Mouse (Mus musculus): ENCODE measurements around the gene 1190005I06Rik.

1190005I06Rik gene

DNA sequence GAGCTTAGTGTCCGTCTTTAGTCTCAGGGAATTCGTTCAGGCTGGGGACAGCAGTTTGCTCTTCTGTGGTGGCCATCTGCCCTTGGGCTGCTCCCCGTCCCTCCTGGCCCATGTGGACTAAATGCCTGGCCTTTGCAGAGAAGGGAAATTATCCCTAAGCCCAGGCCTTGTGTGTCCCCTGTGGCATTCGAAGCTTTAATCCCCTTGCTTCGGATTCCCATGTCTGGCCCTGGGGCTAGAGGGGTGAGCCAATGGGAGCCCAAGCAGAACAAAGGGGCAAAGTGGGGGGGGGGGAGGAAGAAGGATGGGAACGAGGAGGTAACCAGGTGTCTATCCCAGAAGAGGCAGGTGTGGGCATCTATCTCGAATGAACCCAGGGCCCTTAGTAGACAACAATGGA lies at the start of gene 1190005I06Rik:
TSS of gene 1190005I06Rik (minus strand) at position 101 of the 400 bp plus-strand sequence.
- no peak for DNase-seq (ENCODE audit: low spot score)

GRCm38 (mm10) chr8:120696401-120697153 lies 49.1 kb upstream of the 1190005I06Rik start:
- no peak for DNase-seq (ENCODE audit: low spot score)

DNA sequence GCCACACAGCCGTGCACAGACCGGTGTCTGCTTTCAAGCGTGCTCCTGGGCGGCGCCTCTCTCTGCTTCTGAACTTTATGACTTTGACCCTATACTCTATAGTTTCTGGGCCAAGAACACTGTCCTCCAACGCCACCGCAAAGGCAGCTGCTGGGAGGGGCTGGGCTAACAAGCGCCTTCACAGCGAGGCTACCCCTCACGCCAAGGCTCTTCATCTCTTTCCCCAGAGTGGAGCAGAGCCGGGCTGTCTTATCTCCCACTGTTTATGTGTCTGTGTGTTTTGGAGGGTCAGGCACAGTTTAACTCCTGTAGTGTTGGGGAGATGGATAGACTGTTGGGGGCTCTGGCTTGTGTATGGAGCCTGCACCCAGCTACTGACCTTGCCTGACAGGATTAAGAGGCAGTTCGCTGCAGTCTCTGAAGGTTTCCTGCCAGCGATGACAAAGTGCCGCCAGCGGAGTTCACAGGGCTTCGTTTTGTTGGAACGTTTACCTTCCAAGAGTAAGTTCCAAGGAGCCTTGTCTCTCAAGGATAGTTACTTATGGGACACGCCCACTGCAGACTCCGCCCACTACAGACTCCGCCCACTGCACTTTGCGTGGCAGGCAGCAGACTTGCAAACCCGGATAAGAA lies 46.5 kb upstream of the 1190005I06Rik start:
- no peak for DNase-seq (ENCODE audit: low spot score)

DNA sequence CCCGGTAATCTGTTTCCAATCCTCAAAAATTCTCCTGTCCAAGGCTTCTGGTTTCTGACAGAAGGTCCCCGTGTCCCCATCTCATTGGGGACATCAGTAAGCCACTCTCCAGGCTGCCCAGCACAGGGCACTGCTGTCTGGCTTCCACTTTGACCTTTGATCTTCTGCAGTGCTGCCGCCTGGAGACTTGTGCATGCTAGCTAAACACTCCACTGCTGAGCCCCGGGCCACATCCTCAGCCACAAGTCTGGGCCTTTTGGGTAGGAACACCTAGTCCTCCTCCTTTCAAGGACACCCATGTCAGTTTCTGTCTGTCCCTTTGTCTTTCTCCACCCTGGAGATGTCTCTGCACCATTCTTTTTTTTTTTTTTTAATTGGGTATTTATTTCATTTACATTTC lies 45.5 kb upstream of the 1190005I06Rik start:
- no peak for DNase-seq (ENCODE audit: low spot score)

GRCm38 (mm10) chr8:120688511-120688910 lies 41.1 kb upstream of the 1190005I06Rik start:
- no peak for DNase-seq (ENCODE audit: low spot score)

DNA sequence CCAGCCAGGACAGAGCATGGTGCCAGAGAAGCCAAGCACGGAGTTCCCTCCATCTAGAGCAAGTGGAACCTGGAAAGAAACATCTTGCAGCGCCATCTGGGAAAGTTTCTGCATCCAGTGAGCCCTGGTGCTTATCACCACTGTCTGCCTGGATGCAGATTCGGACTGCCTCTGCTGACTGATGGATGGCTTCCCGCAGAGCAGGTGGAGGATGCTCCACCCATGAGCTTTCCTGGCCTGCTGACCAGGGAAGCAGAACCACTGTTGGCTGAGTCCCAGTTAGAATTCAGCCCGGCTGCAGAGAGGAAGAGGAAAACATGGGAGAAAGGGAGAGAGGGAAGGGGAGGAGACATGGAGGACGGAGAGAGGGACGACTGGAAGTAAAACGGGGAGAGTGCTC lies 40.4 kb upstream of the 1190005I06Rik start:
- no peak for DNase-seq (ENCODE audit: low spot score)

- DNase-seq (ENCODE audit: low spot score), result no peak
Observed at GRCm38 (mm10) chr8:120686576-120686975, 39.1 kb upstream of the 1190005I06Rik start.

DNA sequence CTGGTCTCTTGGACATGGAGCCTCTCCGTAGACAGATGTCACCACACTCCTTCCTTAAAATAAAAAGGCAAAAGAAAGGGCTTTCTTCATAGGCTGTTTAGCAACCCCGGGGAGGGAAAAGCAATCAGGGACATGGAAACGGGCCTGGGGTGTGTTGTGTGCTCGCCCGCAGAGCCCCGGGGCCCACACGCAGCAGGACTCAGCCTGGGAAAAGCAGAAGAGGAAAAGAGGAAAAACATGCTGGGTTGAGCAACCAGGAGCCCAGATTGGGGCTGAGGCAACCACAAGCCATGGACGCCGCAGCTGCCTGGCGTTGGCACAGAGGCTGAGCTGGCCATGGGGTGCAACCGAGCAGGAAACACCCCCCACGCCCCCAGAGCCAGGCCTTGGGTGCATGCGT lies 38.6 kb upstream of the 1190005I06Rik start:
- DNase-seq (ENCODE audit: low spot score), result no peak

- DNase-seq (ENCODE audit: low spot score), result no peak
Observed at GRCm38 (mm10) chr8:120685591-120685990, 38.2 kb upstream of the 1190005I06Rik start.

DNA sequence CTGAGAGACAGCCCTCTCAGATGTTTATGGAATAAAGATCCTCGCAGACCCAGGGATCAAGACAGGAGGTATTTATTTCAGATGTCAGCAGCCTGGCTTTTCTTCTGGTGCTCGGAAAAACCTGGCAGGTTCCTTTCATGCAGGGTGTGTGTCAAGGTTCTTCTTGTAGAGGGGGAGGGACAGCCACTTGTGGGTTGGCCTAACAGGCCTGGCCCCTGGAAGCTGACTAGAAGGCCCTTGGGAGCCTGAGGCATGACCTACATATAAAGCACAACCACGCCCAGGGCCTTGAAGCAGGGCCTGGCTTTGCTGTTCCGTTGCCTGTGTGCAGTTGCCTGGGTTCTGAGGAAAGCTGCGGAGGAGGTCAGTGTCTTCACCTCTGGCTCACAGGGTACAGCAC lies 37.7 kb upstream of the 1190005I06Rik start:
- peak; percentile 83 for DNase-seq (ENCODE audit: low spot score)

DNA sequence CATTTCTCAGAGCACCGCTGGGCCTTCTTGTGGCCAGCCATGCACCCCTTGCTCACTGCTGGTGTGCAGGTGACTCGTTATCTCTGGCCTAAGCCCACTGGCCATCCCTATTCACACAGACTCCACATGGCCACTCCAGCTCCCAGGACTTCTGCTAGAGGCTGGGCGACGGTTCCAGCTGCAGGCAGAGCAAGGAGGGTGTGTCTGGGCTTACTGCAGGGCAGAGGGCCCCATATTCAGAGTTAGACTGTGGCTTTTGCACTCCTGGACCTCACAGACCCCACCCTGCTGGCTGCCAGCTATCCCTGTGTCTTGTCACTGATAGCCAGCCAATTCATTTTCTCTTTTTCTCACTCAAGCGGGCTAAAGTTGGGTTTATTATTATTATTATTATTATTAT lies 36.6 kb upstream of the 1190005I06Rik start:
- no peak for DNase-seq (ENCODE audit: low spot score)

DNA sequence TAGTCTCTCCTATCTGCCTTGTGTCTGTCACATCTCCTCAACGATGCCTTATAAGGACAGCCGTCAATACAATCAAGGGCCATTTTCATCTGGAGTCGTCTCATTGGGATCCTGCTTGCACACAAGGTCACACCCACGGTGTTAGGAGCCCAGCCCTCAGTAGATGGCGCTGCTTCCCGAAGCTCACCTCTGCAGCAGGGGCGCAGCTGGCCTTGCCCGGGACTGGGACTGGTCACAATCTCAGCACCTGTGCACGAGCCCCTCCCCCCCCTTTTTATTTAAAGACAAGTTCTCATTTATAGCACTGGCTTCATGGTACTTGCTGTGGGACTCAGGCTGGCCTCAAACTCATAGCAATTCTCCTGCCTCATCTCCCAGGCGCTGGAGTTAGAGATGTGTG lies 36.2 kb upstream of the 1190005I06Rik start:
- DNase-seq (ENCODE audit: low spot score), result peak; percentile 81

DNA sequence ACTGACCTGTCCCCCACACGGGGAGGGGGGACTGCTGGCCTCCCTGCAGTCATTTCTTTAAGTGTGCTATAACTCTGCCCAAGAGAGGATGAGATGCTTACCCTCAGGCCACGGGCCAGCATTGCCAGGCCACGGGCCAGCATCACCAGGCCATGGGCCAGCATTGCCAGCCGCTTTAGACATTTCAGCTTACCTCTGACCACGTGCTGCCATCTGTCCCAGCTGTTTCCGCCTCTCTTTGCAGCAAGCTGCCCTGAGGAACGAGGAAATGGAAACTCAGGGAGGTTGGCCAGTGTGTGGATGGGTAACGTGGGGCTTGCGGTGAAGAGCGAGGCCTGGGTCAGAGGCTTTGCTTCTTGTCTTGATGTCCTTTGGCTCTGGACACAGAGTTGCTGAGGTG lies 33.7 kb upstream of the 1190005I06Rik start:
- DNase-seq (ENCODE audit: low spot score), result no peak

- DNase-seq (ENCODE audit: low spot score), result peak; percentile 43
Observed at GRCm38 (mm10) chr8:120680405-120680804, 33.0 kb upstream of the 1190005I06Rik start.

DNA sequence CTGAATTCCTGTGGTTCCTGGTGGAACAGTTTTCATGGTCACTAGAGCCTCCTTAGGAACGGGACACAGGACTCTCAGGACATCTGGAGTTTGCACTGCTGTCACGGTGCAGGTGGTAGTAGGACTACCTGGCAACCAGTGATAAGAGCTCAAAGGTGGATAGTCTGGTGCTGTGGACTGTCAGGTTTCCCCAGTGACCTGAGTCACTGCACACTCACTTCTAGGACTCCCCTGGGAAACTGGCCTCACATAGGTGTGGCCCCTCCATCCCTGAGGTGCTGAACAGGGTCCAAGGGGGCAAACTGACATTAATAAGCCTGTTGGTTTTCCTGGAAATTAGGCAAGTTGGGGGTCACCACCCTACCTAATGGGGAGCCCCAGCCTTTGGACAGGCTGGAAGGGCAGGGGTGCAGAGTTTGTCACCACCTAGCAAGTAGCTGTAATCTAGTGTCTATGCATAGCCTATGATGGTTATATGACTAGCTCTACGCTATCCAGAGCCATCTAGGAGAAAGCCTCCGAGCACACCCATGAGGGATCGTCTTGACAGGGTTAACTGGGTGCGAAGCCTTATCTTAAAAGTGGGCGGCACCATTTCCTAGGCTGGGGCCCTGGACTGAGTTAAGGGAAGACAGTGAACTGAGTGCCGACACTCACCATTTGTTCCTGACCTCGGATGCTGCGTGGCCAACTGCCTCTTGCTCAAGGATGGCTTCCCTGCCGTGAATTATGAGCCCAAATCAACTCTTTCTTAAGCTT lies 32.4 kb upstream of the 1190005I06Rik start:
- DNase-seq (ENCODE audit: low spot score), result no peak

- DNase-seq (ENCODE audit: low spot score), result peak; percentile 90
Observed at GRCm38 (mm10) chr8:120678447-120678846, 31.0 kb upstream of the 1190005I06Rik start.

DNA sequence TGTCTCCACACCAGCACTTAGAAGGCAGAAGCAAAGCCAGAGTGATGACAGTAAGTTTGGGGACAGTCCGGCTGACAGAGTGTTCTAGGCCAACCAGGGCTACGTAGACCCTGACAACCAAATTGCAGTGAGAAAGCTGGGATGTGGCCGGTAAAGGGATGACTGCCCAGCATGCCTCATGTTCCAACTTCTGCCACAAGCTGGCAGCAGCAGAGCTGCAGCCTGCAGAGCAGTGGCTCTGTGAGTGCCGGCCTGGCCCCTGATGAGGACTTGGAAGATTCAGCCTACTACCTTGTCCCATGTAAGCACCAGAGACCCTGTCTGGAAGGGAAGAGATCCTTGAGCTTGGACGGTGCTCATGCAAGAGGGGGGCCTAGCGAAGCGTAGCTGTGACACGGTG lies 28.3 kb upstream of the 1190005I06Rik start:
- DNase-seq (ENCODE audit: low spot score), result peak; percentile 30

GRCm38 (mm10) chr8:120673298-120673697 lies 25.9 kb upstream of the 1190005I06Rik start:
- DNase-seq (ENCODE audit: low spot score), result no peak

- DNase-seq (ENCODE audit: low spot score), result no peak
Observed at GRCm38 (mm10) chr8:120672626-120673229, 25.3 kb upstream of the 1190005I06Rik start.

- DNase-seq (ENCODE audit: low spot score), result no peak
Observed at GRCm38 (mm10) chr8:120671775-120672174, 24.3 kb upstream of the 1190005I06Rik start.

DNA sequence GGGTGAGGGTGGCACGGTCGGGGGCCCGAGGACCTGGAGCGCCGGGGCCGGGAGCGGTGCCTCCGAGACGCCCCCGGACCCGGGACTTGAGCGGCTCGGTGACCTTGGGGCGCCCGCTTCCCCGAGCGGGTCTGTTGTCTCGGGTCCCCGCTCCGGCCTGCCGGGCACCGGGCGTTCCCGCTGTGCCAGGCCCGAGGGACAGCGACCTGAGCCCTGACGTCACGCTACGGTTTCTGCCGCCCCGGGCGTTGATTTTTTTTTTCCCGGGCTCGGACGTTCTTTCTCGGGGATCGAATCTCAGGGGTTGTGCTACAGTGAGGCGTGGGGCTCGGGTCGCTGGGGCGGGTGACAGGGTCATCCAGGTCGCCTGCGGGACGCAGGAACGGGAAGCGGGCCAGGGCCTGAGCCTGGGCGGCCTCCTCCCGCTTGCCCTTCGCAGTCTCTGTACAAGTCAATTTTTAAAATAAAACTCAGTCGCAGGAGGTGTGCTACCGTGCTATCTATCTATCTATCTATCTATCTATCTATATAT lies 21.0 kb upstream of the 1190005I06Rik start, which contains the start of gene Emc8:
TSS of gene Emc8 (minus strand) at position 200 of the 532 bp plus-strand sequence.
- DNase-seq (ENCODE audit: low spot score), result no peak

All from MN1 (cell line).